Mouse (Mus musculus) granulocyte monocyte progenitor cell, adult 5-6 weeks (primary cell): ENCODE results near the gene Slc29a1. TPM values are rescaled to one million over a fixed set of nuclear protein-coding genes. Genes with fewer than 3 reads are reported as not detected.

Source experiments
- ATAC-seq: replicated peaks from 2 replicates; pipeline ENCODE4 v1.8.0; 2016; ENCODE audit warnings: mild to moderate bottlenecking, moderate TSS enrichment, inconsistent platforms; ENCODE audit not compliant: poor library complexity, severe bottlenecking
- total RNA-seq, 2 experiments: library from RNA; stranded (forward) in 1 of 2; stranded (reverse) in 1 of 2; fragments of 200-712, 200-1000 nt in 1 of 2; fragments of >200 nt in 1 of 2; fragmentation: Nextera tagmentation in 1 of 2; gene quantifications; 2 replicates each; pipeline ENCODE4 v1.2.3; 2014 to 2017

Slc29a1 gene
- total RNA-seq, 2 experiments from 2014 or later: 53.2 to 60.7 TPM

DNA sequence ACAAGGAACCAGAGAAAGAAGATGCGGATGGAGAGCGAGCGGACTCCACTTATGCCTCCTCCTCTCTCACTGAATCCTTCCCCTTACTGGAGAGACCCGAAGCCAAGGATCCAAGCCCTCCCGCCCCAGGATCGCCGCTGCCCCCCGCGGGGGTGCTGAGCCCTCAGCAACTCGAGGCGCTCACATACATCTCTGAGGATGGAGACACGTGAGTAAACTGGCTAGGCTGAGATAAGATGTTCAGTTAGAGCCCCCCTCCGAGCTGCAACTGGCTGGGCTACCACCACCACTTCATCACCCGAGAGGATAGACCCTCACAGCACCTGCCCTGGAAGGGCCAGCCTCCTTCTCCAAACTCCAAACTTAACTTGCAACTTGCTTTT lies 43.3 kb downstream of the Slc29a1 start:
- ATAC-seq: no peak

DNA sequence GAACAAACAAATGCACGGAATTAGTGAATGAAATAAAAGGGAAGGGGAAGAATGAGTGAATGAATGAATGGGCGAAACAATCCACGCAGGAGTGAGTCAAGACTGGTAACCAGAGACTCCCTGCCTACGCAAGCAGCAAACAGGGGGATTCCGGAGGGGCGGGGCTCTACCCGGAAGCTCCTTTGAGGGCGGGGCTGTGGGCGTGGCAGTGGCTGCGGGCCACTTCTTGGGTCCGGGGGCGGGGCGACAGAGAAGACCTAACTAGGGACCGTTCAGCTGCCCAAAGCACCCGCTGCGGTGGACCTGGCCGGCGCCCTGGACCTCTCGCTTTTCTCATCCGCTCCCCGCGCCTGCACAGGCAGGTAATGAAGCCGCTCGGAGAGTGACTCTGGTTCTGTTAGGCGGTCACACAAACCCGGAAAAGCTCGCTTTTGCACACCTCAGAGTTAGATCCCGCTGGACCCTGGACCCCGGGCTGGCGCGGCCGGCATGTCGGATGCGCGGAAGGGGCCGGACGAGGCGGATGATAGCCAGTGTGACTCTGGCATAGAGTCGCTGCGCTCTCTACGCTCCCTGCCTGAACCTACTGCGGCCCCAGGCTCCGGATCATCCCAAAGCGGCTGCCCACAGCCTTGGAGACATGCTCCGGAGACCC lies 43.8 kb downstream of the Slc29a1 start, which contains the start of gene Nfkbie:
TSS of gene Nfkbie (plus strand) at position 252 of the 655 bp plus-strand sequence.
- peak; percentile 65 for ATAC-seq

DNA sequence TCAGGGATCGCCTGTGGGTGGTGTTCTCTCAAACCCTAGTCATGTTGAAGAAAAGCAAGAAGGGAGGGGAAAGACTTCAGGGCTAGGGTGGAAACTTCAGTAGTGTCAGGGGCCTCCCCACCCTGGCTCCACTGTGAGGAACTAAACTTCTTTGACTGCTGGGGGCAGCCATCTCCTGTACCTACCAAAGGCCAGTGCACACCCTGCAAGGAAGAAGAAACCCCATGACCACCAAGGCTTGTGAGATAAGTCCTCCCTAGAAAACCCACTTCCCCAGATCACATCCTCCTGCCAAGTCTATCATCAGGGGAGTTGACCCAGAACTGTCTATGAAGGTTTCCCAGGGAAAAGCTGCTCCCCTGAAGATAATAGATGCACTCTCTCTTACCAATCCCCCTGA lies 45.0 kb downstream of the Slc29a1 start:
- ATAC-seq: peak; percentile 13

DNA sequence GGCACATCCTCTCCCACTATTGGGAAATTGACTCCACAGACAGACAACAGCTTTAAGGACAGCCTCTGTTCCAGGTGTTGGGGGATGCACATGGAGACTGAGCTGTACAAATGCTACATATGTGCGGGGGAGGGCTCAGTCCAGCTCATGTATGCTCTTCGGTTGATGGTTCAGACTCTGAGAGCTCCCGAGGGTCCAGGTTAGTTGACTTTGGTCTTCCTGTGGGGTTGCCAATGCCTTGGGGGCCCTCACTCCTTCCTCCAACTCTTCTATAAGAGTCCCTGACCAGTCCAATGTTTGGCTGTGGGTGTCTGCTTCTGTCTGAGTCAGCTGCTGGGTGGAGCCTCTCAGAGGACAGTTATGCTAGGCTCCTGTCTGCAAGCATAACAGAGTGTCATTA lies 46.3 kb downstream of the Slc29a1 start:
- ATAC-seq: no peak

DNA sequence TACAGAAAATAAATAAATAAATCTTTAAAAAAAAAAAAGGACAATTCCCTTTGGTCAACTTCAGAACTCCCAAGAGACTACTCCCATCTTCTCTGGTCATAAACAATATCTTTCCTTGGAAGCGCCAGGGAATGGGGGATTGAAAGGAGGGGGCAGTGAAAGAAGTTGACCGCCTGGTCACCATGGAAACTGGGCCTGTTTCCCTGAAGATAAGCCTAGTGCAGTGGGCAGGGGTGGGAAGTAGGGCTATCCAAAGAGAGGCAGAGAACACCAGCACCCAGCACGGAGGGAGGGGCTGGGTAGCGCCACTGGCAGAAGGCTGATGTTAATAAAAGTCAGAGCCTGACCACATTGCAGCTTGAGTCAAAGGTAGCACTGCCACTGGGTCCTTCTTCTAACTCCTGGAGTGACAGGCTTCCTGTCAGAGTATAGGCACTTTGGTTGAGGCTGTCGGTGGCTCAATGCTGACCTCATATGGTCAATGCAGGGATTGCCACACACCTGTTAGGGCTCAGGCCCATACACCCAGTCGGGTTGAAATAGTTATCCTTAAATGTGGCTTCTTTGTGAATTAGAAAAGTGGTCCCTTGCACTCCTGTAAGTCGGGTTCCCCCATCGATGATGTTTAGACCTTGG lies 47.5 kb downstream of the Slc29a1 start:
- ATAC-seq: peak; percentile 49

DNA sequence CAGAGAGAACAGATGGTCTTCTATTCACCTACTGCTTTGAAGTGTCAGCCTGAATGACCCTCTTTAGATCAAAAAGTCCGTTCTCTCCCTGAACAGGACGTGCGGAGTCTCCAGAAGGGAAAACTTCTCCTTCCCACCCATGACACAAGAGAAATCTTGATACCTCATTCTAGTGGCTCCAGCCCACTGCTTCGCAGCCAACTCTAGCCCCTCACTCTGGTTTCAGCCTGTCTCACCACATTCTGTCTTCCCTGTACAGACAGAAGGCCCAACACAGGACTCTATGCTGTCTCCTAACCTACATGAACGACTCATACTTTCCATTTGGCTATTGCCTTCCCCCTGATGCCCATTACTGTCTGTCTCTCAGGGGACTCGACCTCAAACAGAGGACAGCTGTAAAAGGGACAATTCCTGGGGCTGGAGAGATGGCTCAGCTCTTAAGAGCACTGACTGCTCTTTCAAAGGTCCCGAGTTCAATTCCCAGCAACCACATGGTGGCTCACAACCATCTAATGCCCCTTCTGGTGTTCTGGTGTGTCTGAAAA lies 48.1 kb downstream of the Slc29a1 start:
- ATAC-seq: no peak

DNA sequence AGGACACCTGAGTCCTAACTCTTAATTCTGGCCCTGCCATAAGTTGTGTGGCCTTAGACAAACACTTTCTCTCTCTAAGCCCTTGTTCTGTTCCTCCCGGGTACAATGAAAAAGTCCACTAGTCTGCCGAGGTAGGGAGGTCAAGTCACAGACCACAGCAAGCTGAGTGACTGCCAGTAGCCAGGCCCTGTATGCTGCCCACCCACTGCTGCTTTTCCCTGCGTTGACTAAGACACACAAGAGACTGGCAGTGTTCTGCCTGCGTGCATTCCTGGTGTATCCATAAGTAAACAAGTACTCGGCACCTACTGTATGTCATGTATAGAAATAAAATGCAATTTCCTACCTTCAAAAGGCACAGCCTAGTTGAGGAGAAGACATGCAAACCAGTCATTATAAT lies 49.2 kb downstream of the Slc29a1 start:
- no peak for ATAC-seq

DNA sequence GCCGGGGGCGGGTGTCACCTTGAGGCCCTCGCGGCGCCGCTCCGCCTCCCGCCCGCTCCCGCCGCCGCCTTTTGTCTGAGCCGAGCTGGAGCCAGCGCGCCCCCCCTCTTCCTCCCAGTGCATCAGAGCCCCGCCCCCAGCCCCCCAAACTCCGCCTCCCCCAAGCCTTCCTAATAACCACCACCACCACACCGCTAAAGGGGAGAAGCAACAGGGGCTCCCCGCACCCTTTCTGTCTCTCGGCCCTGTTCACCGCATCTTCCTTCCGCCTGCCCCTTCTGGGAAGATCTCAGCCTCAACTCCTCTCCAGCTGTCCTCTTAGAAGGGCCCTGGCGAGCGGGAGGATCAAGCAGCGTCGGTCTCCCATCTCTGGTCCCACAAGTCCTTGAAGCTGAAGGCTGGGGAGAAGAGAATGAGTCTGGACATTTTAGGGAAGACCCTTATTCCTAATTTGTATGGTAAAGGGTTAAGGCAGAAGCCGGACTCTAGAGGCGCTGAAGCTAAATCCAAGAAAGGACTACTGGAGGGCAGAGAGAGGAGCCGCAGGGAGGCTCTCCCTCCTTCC lies 49.7 kb downstream of the Slc29a1 start, which contains the start of gene Tmem151b:
TSS of gene Tmem151b (minus strand) at position 61 of the 565 bp plus-strand sequence.
- ATAC-seq: 0 out of 2 replicates have a peak, but pooled peaks have one; percentile 5

DNA sequence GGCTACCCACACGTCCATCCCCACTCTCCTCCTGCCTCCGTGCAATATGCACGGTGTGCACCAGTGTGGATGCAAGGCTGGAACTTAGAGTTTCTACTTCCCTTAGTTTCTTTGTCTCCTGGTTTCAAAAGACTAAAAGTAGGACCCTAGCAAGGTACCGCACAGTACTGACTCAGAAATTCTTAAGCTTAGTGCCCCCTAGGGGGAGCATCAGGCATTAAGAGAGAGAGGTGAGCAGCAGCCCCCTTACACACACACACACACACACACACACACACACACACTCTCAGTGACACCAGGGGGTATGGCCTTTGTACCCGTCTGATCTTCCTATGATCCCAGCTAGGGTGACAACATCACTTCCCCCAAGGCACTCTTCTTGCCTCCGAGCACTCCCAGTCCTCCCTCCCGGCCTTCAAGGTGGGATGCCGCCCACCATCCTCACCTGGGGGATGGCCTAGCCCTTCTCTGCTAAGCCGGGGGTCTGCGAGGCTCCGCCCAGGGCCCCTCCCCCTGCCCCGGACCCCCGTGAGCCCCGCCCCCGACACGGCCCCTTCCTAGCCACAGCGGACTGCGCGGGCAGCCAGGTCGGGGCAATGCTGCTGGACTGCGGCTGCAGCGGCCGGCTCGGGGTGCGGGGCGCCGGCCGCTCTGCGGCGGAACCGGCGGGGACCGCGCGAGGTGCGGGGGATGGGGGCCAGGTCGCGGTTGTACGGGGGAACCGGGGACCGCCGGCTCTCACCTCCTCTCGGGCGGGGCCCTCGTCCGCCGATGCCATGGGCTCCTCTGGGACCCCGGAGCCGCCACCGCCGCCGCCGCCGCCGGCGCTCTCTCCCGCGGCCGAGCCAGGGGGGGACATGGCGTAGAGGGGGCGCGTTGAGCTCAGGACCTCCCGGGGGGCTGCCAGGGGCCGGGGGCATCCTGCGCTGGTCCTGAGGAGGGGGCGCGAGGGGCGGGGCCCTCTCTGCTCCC lies 50.6 kb downstream of the Slc29a1 start:
- peak; percentile 20; the same call in 1 of the 2 replicates for ATAC-seq

DNA sequence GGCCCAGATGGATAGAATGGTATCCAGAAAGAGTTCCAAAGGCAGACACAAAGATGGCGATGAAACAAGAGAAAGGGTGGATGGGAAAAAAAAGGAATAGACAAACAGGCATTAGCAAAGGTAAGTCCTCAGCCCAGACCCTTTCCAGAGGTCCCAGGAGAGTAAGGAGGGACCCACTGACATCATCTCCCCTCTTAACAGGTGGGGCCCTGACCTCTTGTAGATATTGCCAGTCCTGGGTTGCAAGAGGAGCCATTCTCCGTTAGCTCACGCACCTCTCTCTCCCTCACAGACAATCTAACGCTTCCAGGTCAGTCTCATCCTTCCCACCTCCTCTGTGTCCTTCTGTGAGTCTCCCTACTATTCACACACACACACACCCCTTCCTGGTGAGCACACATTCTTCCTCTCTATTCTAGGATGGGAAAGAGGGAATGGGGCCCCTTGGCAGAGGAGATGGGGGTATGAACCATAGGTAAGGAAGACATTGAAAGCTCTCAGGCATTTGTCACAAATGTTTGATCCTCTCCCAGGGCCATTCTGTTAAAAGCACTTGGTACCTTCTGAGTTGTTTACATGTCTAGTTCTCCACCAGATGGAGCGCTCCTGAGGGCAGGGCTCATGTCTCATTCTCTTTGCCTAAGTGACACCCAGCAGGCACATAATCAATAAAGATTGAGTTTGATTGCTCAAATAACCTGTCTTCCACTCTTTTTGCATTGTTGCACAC lies 51.8 kb downstream of the Slc29a1 start:
- ATAC-seq: no peak

DNA sequence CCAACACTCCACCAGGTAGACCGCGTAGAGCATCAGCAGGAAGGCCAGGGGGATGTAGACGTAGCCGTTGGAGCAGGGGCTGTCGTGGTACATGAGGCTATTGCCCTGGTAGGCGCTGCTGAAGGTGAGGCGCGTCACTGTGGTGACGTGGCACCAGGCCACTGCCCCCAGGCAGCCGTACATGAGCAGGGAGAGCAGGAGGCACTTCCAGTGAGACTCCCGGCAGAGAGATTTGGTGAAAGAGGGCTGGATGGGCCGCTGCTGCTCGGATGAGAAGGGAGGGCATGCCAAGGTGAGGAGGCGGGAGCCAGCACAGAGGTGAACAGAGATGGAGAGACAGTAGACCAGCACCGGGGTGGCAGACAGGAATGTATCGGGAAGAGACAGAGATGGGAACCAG lies 52.5 kb downstream of the Slc29a1 start:
- ATAC-seq: no peak

DNA sequence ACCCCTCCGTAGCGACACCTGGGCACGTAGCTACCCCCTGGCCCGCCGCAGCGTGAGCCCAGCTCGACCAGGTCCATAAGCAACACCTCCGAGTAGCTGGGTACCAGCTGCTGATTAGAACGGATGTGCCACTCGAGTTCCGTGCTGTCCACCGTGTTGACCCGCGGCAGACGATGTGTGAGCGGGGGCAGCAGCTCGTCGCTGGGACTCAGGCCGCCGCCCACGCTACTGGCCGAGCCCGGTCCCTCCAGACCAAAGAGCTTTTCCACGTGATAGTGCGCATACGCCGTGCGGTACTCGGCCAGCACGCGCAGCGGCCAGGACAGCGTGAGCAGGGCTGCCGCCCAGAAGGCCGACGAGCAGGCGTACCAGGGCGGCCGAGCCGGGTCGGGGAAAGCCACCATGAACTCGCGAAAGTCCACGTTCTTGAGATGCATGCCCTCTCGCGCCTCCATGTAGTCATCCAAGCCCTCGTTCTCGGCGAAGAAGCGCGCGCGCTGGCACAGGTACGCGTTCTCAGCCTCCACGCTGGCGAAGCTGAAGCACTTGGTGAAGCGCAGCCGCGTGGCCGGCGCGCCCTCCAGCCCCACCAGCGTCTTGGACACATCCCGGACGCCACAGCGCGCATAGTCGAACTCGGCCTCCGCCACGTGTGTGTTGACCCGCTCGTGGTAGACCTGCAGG lies 54.0 kb downstream of the Slc29a1 start:
- ATAC-seq: peak; percentile 39

DNA sequence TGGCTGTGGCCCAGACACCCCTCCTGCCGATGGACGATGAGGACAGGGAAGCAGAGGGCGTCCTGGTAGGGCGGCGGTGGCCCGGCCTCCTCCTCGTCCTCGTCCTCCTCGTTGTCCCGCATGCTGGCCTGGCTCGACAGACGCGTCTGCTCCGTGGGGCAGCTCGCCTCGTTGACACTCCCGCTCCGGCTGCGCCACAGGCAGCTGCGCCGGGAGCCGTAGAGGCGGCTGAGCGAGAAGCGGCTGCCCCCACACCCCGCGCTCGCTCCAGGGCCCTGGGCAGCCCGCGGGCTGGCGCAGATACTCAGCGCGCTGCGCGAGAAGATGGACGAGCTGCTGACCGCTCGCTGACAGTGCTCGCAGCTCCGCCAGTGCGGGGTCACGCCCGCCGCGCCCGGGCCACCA lies 54.5 kb downstream of the Slc29a1 start:
- ATAC-seq: 0 out of 2 replicates have a peak, but pooled peaks have one; percentile 1

DNA sequence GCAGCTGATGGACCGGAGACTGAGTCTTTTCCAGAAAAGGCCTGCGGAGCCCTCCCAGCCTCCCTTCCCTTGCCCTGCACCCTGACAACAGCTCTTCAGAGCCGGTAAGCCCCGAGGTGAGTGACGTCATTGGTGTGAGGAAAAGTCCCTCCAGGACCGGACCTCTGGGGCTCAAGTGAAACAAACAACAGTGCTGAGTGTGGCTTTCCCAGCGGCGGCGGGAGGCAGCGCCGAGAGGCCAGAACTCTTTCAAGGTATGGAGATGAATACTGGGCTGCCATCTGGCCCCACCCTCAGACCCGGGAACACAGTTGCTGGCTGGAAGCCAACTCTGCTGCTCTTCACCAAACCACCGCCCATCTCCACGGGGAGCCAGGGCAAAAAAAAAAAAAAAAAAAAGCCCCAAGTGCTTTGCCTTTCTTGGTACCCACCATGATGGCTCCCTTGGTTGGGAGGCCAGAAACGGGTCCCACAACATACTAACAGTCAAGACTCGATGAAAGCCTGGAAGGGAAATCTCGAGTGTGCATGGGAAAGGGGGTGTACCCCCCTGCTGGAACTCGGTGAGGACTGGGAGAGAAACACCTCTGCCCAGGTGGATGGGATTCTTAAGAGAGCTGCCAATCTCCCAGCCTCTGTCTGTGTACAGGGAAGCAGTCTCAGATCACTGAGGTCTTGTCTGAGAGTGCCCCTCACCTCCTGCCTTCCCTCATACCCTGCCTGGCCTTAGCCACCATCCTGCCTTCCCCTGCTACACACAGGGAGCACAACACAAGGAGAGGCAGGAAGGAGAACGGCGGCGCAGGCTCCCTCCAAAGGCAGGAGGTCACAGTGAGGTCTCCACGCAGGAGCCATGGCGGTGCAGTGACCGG lies 55.2 kb downstream of the Slc29a1 start:
- no peak for ATAC-seq

DNA sequence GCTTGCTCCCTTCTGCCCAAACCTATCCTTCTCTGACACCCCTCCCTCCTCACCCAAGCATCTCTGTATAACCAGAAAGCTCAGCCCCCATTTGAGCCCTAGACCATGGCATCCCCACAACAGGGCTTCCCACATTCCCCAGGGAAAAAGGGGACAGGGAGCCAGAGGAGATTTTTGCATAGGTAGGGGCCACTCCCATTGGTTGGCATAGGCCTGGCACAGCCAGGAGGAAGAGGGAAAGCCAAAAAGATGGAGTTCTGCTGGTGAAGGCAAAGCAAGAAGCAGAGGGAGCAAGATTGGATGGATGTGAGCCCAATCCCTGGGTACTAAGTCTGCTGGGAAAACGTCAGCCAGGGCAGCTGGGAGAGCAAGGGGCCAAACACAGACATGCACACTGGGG lies 56.3 kb downstream of the Slc29a1 start:
- ATAC-seq: no peak

DNA sequence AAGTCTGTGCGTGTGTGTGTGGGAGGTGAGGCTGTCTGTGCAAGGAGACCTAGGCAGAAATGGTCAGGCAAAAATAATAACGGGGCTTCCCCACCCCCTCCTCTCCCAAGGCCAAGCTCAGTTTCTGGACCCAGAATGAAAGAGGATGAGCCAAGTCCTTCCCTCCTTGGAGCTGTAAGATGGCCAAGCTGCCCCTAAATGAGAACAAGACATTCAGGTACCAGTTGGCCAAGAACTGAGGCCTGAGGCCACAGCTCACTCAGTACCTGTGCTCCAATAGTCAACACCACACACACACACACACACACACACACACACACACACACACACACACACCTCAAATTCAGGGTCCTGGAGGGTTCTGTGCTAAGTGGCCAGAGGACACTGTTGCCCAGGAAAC lies 56.7 kb downstream of the Slc29a1 start:
- no peak for ATAC-seq

DNA sequence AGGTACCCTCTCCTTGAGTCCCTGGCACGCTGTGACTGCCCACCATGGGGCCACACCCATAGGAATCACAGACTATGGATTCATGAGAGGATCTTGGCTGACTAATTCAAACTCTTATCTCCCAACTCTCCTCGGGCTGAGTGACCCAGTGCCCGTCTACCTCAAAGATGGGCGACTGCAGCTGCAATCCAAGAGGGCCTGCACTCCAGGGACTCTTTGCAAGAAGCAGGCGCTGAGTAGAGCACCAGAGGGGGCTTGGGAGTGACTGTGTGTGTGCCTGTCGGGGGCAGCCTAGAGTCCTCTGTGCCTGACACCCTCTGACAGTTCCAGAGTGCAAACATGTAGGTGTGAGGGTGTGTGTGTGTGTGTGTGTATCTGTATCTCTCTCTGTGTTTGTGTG lies 57.3 kb downstream of the Slc29a1 start:
- ATAC-seq: no peak

DNA sequence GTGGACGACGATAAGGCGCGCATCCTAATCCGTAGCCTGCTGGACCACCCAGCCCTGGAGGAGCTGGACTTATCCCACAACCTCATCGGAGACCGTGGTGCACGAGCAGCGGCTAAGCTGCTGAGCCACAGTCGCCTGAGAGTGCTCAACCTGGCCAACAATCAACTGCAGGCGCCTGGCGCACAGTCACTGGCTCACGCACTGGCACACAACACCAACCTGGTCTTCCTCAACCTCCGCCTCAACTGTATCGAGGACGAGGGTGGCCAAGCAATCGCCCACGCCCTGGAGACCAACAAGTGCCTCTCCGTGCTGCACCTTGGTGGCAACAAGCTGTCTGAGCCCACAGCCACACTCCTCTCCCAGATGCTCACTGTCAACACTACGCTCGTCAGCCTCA lies 59.7 kb downstream of the Slc29a1 start:
- no peak for ATAC-seq
